Mouse (Mus musculus) liver, postnatal 0 days (tissue): ENCODE data around the gene Vdac1. TPM values are rescaled to one million over a fixed set of nuclear protein-coding genes. Genes with fewer than 3 reads are reported as not detected.

Experiments used
- ATAC-seq: fragments of 200-750 bp; cut with Nextera tagmentation; 2 replicates; pipeline ENCODE4 v1.8.0; 2017; ENCODE audit warnings: mild to moderate bottlenecking, moderate library complexity
- DNase-seq: peaks from one replicate; pipeline ENCODE4 v3.0.0-alpha.2; 2016
- H3K27ac ChIP-seq: fragments of 300-500 bp; sonication (generic); 2 replicates; pipeline ENCODE4 v1.5.1; 2014; ENCODE audit warnings: antibody characterized with exemption, moderate library complexity, mild to moderate bottlenecking, low read depth
- H3K27me3 ChIP-seq: fragments of 300-500 bp; sonication (generic); 2 replicates; pipeline ENCODE4 v1.6.1; 2014; ENCODE audit warnings: low read length, control low read depth, mixed read lengths; ENCODE audit not compliant: insufficient read depth
- H3K36me3 ChIP-seq: fragments of 300-500 bp; sonication (generic); replicated peaks from 2 replicates; pipeline ENCODE4 v1.6.1; 2014; ENCODE audit warnings: mild to moderate bottlenecking, control low read depth, low read length, moderate library complexity, mixed read lengths; ENCODE audit not compliant: insufficient read depth
- H3K4me1 ChIP-seq: fragments of 300-500 bp; sonication (generic); 2 replicates; pipeline ENCODE4 v1.6.1; 2014; ENCODE audit warnings: antibody characterized with exemption, mild to moderate bottlenecking, control low read depth; ENCODE audit not compliant: insufficient read depth
- H3K4me2 ChIP-seq: fragments of 300-500 bp; sonication (generic); 2 replicates; pipeline ENCODE4 v1.6.1; 2014; ENCODE audit warnings: low read depth, mild to moderate bottlenecking, low read length, moderate library complexity, mixed read lengths
- H3K4me3 ChIP-seq: fragments of 300-500 bp; sonication (generic); 2 replicates; pipeline ENCODE4 v1.5.1; 2014; ENCODE audit warnings: low read depth, low read length
- H3K9ac ChIP-seq: fragments of 300-500 bp; sonication (generic); replicated peaks from 2 replicates; pipeline ENCODE4 v1.6.1; 2014; ENCODE audit warnings: mild to moderate bottlenecking, moderate library complexity
- H3K9me3 ChIP-seq: fragments of 300-500 bp; sonication (generic); 2 replicates; pipeline ENCODE4 v1.6.1; 2016; ENCODE audit warnings: mild to moderate bottlenecking, control low read depth, low read length, mixed read lengths
- CTCF ChIP-seq: sonication (generic); IDR thresholded peaks from 2 replicates; pipeline ENCODE4 v1.5.1; 2016; ENCODE audit warnings: antibody characterized with exemption, low read depth
- EP300 ChIP-seq: IDR thresholded peaks from 2 replicates; pipeline ENCODE4 v1.6.1; 2016; ENCODE audit warnings: antibody characterized with exemption, low read depth, mild to moderate bottlenecking
- WGBS: fragments of 180-500 bp; shearing (Covaris S2); extraction: QIAGEN DNeasy Blood & Tissue Kit; methylation state at CpG from one replicate; pipeline ENCODE4 v1.1.7; 2014; ENCODE audit not compliant: insufficient replicate concordance; 5-methylcytosine and 5-hydroxymethylcytosine counted together
- polyA plus RNA-seq: library from polyadenylated mRNA; unstranded; fragments of >200 nt; fragmentation: Nextera tagmentation; extraction: Ambion mirVana; gene quantifications from 2 replicates; pipeline ENCODE4 v1.2.1, GENCODE M21; 2015

Vdac1 gene
- polyA plus RNA-seq, 1 experiment from 2014 or later = 101 TPM

- peak overlapping the region; percentile 66; the same call in 1 of the 2 replicates for H3K27ac ChIP-seq
- ATAC-seq (no peak), DNase-seq (no peak)
- H3K9ac ChIP-seq = no peak overlapping the region
- TF ChIP-seq CTCF = no peak
- TF ChIP-seq EP300 = no peak
- H3K27me3 ChIP-seq = no peaks in the 10 kb centered on the region
- no peak overlapping the region for H3K4me3 ChIP-seq
- no peaks in the 10 kb centered on the region for H3K9me3 ChIP-seq
- peaks cover 28% of the 10 kb centered on the region for H3K36me3 ChIP-seq
- 48% methylated on average over 2 of the region's 2 CpGs for WGBS
- no peak overlapping the region for H3K4me2 ChIP-seq
- H3K4me1 ChIP-seq = peaks cover 10% of the 10 kb centered on the region
Observed at GRCm38 (mm10) chr11:52401476-52401875, 40.8 kb downstream of the Vdac1 start.

- ATAC-seq (peak; percentile 73), DNase-seq (no peak)
- H3K36me3 ChIP-seq = peaks cover 36% of the 10 kb centered on the region
- no peaks in the 10 kb centered on the region for H3K9me3 ChIP-seq
- no peaks in the 10 kb centered on the region for H3K27me3 ChIP-seq
- WGBS = 39% methylated on average over 1 of the region's 1 CpGs
- H3K4me1 ChIP-seq = peaks cover 10% of the 10 kb centered on the region
- 0 out of 2 replicates have a peak overlapping the region, but pooled peaks have one; percentile 24 for H3K4me2 ChIP-seq
- H3K4me3 ChIP-seq = no peak overlapping the region
- no peak overlapping the region for H3K9ac ChIP-seq
- 0 out of 2 replicates have a peak overlapping the region, but pooled peaks have one; percentile 66 for H3K27ac ChIP-seq
- TF ChIP-seq EP300 = no peak
- no peak for TF ChIP-seq CTCF
Observed at GRCm38 (mm10) chr11:52402566-52402965, 41.9 kb downstream of the Vdac1 start.

GRCm38 (mm10) chr11:52404209-52404608, 43.5 kb downstream of the Vdac1 start:
- no peak for ATAC-seq
- WGBS = 88% methylated on average over 5 of the region's 5 CpGs
- no peak for DNase-seq

GRCm38 (mm10) chr11:52405196-52405688, 44.6 kb downstream of the Vdac1 start:
- DNase-seq (no peak), ATAC-seq (no peak)
- no peak overlapping the region for H3K27ac ChIP-seq
- TF ChIP-seq CTCF (no peak), EP300 (no peak)
- H3K9ac ChIP-seq = no peak overlapping the region
- H3K4me2 ChIP-seq = no peak overlapping the region
- WGBS = 71% methylated on average over 9 of the region's 9 CpGs
- H3K4me3 ChIP-seq = no peak overlapping the region
- H3K36me3 ChIP-seq = peaks cover 46% of the 10 kb centered on the region
- no peaks in the 10 kb centered on the region for H3K9me3 ChIP-seq
- H3K27me3 ChIP-seq = no peaks in the 10 kb centered on the region
- H3K4me1 ChIP-seq = peaks cover 10% of the 10 kb centered on the region

More at GRCm38 (mm10) chr11:52404209-52404608, 43.5 kb downstream of the Vdac1 start:
- Histone ChIP-seq H3K27me3 (no peaks in the 10 kb centered on the region), H3K9me3 (no peaks in the 10 kb centered on the region), H3K27ac (no peak overlapping the region), H3K4me3 (no peak overlapping the region), H3K4me2 (no peak overlapping the region), H3K4me1 (peaks cover 10% of the 10 kb centered on the region), H3K36me3 (peaks cover 46% of the 10 kb centered on the region), H3K9ac (no peak overlapping the region)
- no peak for TF ChIP-seq EP300
- TF ChIP-seq CTCF = no peak

GRCm38 (mm10) chr11:52409316-52409715, 48.7 kb downstream of the Vdac1 start:
- Histone ChIP-seq H3K27me3 (no peaks in the 10 kb centered on the region), H3K9ac (no peak overlapping the region), H3K4me3 (no peak overlapping the region), H3K9me3 (peaks cover 4% of the 10 kb centered on the region; the same call in 1 of the 2 replicates), H3K4me1 (no peaks in the 10 kb centered on the region), H3K27ac (no peak overlapping the region), H3K4me2 (no peak overlapping the region), H3K36me3 (peaks cover 33% of the 10 kb centered on the region)
- DNase-seq (no peak), ATAC-seq (no peak)
- no peak for TF ChIP-seq CTCF
- no peak for TF ChIP-seq EP300
- 59% methylated on average over 5 of the region's 5 CpGs for WGBS

GRCm38 (mm10) chr11:52418358-52418757, 57.7 kb downstream of the Vdac1 start:
- Histone ChIP-seq H3K4me2 (no peak overlapping the region), H3K9me3 (no peaks in the 10 kb centered on the region), H3K36me3 (no peaks in the 10 kb centered on the region), H3K27ac (no peak overlapping the region), H3K27me3 (no peaks in the 10 kb centered on the region), H3K9ac (no peak overlapping the region), H3K4me3 (no peak overlapping the region), H3K4me1 (no peaks in the 10 kb centered on the region)
- ATAC-seq (no peak), DNase-seq (no peak)
- TF ChIP-seq CTCF (no peak), EP300 (no peak)
- 76% methylated on average over 5 of the region's 5 CpGs for WGBS
